Mouse (Mus musculus) cerebellum, adult 18-20 months (tissue): ENCODE data around the gene Trib3.

ENCODE experiments used
- DNase-seq, 2 experiments: peaks; one replicate each; pipeline ENCODE4 v3.0.0; 2021

The Trib3 gene

DNA sequence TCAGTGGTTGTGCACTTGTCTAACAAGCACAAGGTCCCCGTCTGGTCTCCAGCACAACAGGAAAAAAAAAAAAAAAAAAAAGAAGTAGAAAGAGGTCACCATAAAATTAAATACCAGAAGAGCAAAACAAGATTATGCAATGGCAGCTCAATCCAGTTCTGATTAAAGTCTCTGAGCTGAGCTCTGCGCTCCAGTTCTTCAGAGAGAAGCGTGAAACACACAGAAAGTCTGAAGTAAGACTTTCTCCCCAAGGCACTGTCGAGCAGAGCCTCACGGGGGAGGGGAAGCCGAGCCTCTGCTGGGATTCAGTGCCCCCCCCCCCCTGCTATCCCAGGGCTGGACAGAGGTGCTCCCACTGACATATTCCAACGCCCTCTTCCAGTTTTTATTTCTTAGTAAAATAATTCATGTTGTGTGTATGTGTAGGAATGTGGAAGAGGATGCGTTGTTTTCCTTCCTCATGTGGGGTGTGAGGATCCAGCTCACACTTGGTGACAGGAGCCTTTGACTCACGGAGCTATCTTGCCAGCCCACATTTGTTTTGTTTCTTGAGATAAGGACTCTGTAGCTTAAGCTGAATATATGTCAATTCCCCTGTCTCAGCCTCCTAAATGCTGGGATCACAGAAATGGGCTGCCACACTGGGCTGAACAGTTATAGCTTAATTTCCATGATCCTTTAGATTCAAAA lies 3.1 kb upstream of the Trib3 start:
- DNase-seq = no peak

DNA sequence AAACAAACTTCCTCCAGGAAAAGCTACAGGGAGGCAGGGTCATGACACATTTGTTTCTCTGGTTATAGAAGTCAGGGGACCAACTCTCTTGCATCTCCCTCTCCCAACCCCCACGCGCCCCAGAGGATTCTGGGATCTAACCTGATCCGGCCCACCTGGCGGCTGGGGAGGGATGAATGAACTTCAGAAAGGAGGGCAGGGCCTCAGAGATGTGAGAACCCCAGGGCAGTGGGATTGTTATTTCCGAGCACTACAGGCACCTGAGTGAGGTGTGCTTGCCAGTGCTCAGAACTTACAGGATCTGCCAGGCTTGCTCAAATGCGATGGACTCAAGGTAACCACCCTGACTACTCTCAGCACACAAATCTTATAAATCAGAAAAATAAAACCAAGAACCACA lies 1.6 kb upstream of the Trib3 start:
- DNase-seq = no peak

DNA sequence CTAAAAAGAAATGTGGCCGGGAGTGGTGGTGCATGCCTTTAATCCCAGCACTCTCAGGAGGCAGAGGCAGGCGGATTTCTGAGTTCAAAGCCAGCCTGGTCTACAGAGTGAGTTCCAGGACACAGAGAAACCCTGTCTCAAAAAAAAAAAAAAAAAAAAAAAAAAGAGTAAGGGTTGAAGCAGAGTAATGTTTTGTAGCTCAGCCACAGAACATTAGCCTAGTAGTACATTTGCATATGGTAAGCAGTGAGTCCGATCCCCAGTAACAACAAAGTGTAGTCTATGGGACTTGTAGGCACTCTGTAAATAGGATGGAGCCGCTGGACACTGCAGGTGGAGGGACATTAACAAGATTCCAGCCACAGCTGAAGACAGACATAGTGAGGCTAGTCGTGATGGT lies 1.1 kb upstream of the Trib3 start:
- no peak for DNase-seq

DNA sequence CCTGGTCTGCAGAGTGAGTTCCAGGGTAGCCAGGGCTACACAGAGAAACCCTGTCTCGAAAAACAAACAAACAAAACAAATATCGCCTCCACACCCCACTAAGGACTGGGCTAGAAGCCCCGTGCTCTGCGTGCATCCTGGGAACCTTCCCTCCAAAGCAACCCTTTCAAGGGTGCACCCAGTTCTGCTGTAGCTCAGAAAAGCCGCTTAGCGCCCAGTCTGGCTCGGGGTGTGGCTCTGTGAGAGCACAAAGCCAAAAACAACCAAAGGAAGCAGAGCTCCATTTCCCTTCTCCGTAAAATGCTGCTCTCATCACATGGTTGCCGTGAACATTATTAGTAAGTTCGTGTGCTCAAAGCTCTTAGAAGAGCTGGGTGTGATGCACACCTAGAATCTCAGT lies 529 bp upstream of the Trib3 start:
- no peak for DNase-seq

DNA sequence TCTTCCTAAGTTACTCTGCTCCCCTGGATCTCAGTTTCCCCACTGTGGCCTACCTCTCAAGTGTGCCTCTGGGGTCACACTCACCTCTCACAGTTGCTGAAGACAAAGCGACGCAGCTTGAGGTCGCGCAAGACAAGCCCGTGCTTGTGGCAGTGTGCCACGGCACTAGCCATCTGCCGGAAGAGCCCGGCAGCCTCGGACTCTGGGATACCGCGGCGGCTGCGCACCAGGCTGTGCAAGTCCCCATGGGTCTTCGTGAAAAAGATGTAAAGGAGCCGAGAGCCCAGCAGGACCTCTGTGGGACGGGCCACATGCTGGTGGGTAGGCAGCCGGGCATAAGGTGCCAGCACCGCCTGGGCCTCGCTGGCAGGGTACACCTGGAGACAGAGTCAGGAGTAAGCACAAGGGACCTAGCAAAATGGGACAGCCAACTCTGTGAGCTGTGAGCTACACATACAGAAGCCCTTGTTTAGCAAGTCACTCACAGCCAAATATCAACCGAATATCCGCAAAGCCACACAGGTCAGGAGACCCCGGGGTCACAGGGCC lies 4.1 kb downstream of the Trib3 start:
- peak; percentile 47 to 72 for DNase-seq

DNA sequence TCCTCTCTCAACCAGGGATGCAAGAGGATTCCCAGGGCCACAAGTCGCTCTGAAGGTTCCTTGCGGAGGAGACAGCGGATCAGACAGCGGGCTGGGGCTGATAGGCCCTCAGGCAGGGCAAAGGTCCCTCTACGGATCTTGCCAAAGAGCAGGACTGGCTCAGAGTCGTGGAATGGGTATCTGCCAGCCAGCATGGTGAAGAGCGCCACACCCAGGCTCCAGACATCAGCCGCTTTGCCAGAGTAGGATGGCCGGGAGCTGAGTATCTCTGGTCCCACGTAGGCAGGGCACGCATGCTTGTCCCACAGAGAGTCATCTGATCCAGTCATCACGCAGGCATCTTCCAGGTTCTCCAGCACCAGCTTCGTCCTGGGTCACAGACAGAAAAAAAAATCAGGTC lies 5.5 kb downstream of the Trib3 start:
- no peak for DNase-seq

DNA sequence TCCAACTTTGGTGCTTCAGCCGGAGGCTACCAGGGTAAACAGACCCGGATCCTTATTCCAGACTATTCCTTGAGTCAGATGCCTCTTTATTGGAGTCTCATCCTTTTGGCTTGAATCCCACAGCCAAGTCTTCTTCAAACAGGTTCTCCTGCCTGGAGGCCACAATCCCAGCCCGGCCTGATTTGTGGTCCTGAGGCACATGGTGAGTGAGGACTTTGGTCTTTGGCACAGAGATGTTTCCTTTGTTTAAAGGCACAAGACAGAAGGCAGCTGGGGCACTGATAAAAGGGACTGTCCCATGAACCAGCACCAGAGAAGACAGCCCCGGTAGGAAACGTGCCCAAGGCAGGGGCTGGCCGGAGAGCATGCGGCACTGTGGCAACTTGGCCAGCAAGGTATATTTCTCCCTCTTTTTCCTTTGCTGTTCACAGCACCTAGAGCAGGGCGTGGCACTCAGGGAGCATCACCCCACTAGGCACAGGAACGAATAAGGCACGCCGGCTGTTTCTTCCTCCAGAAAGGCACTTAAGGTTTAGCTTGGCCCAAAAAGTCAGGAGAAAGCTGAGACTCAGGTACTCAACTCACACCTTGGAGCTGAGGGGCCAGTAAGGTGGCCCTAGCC lies 6.1 kb downstream of the Trib3 start:
- DNase-seq = no peak

DNA sequence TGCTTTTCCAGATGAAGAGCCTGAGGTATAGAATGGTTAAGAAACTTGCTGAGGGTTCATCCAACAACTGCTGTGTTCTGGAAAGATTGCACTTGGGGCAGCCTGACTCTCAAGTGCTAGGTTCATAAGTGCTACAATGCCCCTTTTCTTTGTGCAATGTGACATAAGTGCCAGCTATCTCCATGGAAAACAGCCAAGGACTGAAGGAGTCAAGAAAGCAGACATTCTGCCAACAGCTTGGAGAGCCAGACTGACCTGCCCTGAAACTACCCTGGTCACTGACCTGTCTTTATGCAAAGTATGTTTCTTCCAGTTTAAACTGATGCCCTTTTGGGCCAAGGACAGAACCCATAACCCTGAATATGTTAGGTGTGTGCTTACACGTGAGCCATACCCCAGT lies 7.0 kb downstream of the Trib3 start:
- DNase-seq = no peak

DNA sequence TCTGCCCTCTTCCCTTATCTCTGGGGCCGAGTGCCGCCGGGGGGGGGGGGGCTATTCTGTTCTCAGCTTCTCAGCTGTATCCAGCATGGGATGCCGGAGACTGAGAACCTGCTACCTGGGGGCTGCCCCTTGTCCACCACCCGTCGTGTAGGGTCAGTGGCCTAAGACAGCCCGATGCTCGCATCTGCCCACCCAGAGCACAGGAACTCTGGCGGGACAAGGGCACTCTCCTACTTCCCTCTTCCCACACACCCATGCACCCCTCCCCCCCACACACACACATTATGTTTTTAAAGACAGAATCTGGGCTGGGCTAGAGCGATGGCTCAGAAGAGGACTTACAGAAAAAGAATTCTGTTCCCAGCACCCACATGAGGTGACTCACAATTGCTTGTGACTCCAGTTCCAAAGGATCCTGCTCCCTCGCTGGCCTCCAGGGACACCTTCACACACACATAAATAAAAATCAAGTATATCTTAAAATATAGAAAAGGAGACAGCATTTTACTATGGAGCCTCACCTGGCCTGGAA lies 8.5 kb downstream of the Trib3 start:
- no peak for DNase-seq

DNA sequence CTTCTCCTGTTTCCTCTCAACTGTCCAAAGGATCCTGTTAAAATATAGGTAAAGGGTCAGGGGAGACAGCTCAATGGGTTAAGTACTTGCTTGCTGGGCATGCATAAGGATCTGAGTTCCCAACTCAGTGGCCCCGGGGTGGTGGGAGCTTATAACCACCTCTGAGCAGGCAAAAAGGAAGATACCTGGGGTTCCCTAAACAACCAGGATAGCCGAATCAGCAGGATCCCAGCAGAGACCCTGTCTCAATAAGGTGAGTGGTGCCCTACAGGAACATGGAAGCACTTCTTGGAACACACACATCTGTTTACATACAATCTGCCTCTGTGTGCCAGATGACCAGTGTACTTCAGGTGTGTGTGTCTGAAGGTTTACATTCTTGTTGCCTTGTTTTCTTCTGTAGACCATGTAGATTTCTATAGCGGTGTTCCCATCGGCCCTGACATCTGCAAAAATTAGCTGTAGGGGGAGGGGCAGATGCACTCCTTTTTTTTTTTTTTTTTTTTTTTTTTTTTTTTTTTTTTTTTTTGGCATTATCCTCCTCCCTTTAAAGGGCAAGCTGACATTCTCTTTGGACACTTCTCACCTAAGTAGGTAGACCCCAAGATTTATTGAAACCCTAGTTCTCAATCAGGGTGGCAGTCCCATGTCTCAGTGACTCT lies 10.4 kb downstream of the Trib3 start:
- DNase-seq = no peak

DNA sequence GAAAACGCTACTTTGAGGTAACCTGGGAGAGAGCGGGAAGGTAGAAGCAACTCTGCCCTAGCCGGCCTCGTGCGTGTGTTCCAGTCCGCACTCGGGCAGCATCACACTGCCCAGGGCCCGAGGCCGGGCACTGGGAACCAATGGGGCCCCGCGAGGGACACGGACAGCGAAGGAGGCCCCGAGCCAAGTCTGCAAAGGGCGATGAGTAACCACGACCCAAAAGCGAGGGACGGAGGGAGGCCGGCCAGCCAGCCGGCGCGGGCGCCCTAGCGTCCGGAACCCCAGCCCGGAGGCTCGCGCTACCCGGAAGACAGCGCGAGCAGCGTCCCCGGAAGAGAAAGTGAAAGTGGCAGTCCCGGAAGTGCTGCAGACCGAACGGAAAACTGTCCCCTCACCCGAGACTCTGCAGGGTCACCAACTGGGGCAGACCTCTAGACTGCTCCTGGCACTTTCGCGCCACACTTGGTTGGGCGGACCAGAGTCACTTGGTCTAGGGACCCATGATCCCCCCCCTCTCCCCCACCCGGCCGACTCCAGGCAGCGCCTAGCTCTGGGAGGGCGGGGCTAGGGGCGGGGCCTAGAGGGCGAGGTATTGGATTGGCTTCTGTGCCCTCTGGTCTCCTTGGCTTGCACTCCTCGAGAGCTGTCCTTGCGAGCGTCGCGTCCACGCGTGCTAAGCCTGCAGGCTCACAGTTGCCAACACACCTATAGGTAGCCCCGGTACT lies 11.6 kb downstream of the Trib3 start, which contains the start of gene Rbck1:
TSS of gene Rbck1 (minus strand) at position 553 of the 725 bp plus-strand sequence.
- peak; percentile 89 for DNase-seq

DNA sequence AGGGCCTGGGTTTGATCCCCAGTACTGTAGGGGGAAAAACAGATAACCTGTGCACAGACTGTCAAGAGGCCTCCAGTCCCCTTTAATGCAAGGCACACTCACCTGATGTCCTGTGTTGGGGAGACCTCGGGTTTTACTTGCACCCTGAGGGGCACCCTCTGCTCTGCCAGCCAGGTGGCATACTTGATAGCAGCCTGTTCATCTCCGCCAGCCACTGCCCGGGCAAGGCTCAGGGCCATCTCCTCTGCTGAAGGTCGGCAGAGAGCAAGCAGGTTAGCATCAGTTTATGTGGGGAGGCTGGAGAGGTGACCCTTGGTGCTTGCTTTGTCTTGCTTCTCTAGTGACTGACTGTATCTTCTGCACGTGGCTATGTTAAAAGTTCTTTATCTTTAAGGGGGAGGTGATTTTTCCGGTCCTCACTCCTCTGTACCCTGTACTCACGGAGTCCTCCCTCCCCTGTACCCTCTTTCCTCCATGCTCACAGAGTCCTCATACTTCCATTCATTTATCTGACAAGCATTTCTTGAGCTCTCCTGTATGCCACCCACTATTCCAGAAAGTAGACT lies 12.9 kb downstream of the Trib3 start:
- no peak for DNase-seq

DNA sequence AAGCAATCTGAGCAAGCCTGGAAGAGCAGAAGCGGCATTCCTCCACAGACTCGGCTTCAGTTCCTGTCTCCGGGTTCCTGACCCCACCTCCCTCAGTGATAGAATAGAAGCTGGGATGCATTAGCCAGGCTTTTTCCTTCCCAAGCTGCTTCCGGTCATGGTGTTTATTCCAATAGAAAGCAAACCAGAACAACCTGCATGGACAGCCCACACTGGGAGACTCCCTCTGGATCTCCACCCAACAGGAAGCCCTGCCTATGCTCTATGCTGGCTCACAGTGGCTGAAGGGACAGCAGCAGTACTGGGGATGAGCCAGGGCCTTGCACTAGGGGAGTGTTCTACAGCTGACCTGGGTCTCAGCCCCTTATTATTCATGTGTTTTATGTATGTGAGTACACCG lies 15.9 kb downstream of the Trib3 start:
- no peak for DNase-seq

DNA sequence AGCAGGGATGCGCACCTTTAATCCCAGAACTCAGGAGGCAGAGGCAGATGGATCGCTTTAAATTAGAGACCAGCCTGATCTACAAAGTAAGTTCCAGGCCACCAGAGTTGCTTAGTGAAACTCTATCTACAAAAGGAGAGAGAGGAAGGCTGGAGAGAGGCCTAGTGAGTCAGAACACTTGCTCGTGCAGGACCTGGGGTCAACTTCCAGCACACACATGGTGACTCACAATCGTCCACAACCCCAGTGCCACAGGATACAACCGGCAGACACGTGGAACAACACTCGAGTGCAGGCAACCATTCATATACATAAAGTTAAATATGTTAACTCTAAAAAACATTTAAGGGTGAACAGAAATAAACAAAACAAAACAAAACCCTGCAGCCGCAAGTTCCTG lies 17.2 kb downstream of the Trib3 start:
- no peak for DNase-seq

DNA sequence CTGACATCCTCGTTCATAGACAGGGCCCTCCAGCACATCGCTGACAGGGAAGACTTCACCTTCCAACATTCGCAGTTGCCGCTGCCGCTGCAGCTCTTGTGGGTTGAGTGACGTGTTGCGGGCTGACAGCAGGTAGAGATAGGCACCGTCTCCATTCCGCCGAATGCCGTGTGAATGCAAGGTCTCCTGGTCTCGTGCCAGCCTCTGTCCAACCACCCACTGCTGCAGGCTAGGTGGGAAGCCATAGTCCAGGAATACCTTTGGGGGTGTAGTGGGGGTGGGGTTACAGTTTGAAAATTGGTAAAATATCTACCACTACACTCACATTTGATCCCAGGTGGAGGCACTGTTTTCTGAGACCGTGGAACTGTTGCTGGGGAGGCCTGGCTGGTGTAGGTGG lies 17.7 kb downstream of the Trib3 start:
- no peak for DNase-seq

DNA sequence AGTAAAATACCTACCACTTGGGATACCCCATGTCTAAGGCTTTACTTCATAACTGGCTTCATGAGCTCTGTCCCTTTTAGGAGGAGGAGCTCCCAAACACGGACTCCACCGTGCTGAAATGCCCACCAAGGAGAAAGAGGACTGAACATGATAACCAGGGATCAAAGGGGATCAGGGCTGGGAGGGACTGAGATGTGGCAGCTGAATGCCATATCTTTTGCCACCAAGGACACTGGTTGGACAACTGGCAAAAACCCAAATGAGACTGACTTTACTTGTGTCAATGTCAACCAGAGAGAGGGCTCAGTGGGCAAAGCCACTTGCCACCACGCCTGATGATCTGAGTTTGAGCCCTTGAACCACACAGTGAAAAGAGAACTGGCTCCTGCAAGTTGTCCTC lies 19.0 kb downstream of the Trib3 start:
- DNase-seq = no peak

DNA sequence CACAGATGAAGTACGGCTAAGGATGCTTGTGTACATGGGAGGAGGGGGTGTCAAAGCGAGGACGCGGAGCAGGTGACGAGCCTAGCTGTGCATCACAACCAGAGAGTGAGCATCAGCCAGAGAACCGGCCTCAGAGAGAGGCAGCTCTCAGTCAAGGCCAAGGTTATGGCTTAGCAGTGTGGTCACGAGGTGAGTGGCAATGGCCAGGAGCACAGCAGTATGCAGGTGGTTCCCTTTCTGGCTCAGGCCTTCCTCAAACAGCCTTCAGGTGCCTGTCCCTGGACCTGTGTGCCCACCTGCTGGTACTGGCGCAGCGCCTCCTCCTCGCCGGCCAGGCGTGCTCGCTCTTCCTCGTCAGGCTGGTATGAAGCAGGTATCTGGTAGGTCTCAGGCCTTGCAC lies 19.9 kb downstream of the Trib3 start:
- DNase-seq = peak; percentile 71 to 77

DNA sequence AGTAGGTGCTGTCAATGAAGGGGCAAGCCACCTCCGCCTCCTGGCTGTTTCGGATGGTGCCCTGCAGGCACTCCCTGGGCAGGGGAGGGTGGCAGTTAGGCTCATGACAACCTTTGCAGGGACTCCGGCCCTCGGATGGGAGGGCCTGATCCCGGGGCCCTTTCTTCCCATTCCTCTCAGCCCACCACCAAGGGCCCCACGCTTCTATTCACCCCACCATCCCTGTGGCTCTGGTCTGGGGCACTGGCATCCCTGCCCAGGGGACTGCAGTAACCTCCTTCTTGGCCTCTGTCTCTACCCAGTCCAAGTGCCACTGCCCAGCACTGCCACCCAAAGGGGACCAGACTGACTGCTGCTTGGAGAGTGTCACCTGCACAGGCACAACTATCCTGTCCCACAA lies 21.6 kb downstream of the Trib3 start:
- DNase-seq = no peak

DNA sequence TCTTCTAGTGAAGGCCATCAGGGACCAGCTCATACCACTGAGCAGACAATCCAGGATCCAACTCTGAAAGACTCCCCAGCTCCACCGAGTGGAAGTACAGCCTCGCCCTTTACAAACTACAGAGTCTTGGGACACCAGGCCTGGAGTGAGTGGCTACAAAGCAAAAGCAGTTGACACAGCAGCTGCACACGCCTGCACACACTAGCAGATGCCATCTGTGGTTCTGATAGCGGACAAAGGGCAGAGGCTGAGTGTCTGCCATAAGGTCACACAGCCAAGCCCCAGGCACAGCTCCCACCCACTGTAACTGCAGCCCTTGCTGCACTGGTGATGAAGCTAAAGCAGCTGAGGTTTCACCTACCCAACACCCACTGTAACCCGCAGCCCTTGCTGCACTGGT lies 22.3 kb downstream of the Trib3 start:
- DNase-seq = no peak

DNA sequence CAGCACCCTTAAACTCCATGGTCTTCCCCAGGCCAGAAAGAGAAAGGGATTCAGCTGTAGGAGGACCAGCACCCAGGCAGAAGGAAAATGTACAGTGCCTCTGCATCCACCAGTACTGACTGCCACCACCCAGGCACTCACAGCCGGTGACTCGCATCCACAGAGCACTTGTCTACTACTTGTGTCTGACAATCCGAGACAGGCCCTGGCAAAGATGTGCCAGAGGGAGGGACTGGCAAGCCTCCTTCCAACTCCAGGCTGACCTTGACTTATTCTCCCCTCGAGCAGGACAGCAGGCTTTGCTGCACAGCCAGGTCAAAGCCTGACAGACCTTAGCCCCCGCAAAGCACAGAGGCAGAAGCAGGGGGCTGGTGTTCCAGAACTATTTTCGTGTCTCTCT lies 26.8 kb downstream of the Trib3 start:
- DNase-seq = no peak

DNA sequence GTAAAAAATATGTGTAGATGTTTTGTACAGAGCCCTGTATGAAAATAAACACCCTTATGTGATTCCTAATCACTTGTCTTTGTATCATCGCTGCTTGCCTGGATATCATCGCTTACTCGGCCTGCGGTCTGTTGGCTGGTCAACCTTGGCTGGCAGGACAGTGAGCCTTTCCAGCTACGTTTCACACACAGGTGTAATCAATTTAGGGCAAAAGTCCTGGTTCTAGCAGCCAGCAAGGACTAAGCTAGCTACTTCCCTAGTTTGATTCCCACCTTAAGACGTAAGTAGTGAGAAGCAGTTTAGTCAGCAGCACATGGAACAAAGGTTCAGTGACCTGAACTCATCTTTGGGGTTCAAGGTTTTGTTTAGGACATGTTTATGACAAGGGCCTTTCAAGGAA lies 29.9 kb downstream of the Trib3 start:
- no peak for DNase-seq

DNA sequence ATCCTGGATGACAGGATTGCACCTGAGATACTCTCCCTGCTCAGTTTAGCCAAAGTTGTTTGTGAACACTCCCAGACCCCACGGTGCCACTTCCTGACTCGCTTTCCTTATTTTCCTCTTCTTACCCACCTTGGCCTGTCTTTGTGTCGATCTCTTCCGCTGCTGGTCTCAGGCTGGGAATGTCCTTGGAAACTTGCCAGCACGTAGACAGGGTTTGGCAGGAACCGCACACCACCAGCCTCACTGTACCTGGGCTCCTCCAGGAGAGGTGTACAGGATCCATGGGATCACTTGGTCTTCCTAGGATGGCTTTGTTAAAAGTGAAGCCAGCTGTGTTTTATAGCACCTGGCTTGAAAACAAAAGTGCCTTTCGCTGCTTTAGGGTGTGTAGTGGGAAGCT lies 30.8 kb downstream of the Trib3 start:
- peak; percentile 30 to 34 for DNase-seq

DNA sequence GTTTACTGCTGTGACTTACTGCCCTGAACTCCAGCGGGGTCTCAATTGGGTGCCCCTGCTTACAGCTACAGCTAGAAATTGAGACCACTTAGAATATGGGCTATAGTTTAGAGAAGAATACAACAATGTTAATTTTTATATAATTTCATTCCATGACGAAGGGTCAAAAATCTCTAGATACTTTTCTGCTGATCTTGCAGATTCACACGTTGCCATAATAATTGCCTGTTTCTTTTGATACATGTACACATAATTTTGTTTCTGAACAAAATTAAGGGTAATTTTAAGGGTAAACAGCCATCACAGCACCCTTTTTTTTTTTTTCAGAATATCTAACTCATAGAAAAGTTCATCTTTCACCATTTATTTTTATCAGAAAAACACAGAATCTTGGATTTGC lies 36.6 kb downstream of the Trib3 start:
- DNase-seq = no peak
